Mouse (Mus musculus) ovary, postnatal 14 days (tissue): Measurements from ENCODE around the gene Slc16a5.
"Not testable (repeated sequence)": the region's sequence is repeated elsewhere in the genome, so short reads cannot be mapped to it uniquely, and the experiment has no call there.

Source experiments
- DNase-seq: peaks from one replicate; pipeline ENCODE4 v3.0.0; 2022; ENCODE audit warnings: low spot score

The Slc16a5 gene

DNA sequence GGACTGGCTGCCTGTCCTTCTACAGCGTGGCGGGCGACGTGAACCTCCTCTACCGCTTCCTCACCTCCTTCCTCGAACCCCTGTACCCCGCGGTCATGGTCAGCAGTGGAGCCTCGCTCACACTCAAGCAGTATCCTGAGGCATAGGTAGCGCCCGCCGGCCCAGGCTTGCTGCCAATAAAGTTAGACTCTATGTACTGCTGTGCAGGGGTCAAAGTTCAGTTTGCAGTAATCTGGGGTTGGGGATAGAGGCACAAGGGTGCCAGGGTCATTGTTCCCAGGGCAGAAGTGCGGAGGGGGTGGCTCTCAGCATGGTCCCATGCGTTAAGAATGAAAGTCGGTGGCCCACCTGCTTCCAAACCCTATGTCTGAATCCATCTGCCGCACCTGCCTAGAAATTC, 14.2 kb upstream of the Slc16a5 start:
- no peak for DNase-seq

DNA sequence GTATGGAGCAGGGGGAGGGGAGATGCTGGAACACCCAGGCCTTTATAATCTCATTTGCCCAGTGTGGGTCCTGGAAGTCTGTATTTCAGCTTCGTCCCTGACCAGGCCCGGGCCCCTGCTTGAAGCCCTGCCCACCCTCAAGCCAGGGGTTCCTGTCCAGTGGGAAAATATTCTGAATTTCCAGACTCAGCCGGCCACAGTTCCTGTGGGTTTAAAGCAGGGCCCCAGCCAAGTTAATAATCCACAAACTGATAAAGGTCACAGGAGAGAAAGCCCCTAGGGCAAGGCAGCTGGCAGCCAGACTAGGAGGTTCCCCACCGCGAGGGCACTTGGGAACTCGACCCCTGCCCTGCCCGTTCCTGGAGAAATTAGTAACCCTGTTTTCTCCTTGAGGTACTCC, 13.3 kb upstream of the Slc16a5 start:
- DNase-seq, result no peak

DNA sequence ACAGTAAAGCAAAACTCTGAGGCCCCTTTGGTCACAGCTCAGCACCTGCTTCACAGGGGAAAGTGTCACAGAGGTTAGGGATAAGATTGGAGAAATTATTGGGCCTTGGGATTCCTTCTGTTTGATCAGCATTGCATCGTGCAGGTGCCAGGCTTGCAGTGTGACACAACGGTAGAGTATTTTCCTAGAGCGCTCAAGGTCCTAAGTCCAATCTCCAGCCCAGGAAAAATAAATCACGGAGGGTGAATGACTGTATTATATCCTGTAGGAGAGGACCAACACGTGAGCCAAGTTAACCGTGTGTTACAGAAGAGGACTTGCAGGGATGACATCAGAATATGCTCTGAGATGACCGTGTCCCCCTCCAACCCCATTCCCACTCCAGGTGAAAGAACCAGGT, 12.1 kb upstream of the Slc16a5 start:
- no peak for DNase-seq

DNA sequence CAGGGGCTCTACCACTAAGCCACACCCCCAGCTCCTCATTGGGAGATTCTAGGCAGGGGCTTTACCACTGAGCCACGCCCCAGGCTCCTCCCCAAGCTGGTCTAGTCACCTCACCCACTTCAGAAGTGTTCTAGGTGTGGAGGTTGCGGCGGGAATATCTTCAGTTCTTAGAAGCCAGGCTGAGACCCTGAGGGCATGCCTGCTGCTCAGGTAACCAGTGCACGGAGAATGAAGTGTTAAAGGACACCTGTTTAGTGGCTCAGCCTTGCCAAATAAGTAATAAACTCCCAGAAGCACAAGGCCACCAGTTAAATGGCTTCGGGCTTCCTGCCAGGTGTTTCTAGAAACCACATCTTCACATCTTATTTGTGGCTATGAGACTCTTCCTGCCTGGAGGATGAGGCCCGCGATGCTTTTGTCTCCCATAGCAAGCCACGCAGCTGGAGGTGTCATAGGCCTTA, 10.5 kb upstream of the Slc16a5 start:
- DNase-seq, result no peak

DNA sequence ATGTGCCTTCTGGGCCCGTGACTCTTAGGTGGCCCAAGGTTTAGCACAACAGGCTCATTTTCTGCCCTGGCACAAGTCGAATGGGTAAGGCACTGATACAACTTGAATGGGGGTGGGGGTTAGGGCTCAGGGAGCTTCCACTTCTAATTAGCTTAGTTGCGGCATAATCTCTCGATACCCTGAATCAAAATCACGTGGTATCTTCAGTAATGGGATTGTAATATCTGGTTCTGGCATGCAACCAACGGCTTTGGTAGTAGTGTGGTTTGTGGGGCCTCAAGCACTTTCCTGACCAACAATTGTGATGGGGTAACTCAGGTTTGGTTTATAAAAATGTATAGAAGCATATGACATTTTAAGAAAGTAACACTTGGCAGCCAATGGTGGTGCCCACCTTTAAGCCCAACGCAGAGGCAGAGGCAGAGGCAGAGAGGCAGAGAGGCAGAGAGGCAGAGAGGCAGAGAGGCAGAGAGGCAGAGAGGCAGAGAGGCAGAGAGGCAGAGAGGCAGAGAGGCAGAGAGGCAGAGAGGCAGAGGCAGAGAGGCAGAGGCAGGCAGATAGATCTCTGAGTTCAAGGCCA, 9.9 kb upstream of the Slc16a5 start:
- DNase-seq, result no peak

DNA sequence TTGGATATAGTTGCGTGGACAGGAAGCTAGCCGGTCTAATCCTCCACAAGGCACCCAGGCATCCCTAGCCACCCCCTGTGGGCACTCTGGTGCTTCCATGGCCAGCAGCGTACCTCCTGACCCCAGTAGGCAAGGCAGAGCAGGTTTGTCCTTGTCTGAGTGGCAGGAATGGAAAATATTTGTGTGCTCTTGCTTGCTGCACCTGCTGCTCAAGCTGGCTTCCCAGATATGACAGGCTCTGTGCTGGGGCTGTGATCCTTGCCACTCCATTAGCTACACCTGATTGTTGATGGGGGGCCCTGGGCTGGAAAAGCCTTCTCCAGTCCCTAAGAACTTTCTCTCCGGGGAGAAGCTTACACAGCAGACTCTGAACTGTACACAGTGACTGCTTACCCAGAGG, 9.0 kb upstream of the Slc16a5 start:
- DNase-seq, result no peak

DNA sequence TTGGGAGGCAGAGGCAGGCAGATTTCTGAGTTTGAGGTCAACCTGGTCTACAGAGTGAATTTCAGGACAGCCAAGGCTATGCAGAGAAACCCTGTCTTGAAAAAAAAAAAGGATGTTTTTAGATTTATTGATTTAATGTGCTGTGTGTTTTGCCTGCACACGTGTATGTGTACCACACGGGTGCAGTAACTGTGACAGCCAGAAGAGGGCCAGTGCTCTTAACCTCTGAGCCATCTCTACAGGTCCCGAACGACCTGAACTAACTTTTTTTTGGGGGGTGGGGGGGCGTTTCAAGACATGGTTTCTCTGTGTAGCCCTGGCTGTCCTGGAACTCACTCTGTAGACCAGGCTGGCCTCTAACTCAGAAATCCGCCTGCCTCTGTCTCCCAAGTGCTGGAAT, 7.5 kb upstream of the Slc16a5 start:
- not testable (repeated sequence) for DNase-seq

DNA sequence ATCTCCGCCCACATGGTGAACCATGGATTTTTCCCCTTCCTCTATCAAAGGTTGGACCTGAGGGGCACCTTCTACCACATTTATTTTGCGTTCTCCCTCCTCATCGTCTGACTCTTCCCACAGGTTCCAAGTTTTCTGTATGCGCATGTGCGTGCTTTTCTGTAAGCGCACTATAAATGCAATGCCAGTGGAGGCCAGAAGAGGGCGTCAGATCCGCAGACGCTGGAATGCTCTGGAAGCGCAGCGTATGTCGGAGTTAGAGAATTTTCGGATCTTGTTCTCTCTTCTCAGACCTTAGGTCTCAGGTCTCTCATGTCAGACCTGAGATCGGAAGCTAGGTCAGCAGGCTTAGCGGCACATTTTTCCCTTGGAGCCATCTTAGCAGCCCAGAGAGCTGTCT, 6.7 kb upstream of the Slc16a5 start:
- no peak for DNase-seq

DNA sequence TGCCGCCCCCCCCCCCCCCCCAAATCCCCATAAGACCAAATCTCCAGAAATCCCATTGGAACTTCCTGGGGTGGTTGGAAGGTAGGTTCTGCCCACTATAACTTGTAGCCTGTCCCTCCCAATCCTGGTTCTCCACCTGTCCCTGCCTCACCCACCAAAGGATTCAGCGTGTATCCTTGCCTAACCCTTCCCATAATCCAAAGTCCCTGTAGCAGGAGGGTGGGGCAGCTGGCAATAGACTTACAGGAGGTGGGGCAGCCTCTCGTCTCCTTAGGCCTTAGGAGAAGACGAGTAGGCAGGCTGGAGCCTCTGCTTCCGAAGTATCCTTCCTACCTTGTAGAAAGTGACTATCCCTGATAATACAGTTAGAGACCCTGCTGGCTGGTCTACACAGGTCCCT, 6.1 kb upstream of the Slc16a5 start:
- DNase-seq, result no peak

DNA sequence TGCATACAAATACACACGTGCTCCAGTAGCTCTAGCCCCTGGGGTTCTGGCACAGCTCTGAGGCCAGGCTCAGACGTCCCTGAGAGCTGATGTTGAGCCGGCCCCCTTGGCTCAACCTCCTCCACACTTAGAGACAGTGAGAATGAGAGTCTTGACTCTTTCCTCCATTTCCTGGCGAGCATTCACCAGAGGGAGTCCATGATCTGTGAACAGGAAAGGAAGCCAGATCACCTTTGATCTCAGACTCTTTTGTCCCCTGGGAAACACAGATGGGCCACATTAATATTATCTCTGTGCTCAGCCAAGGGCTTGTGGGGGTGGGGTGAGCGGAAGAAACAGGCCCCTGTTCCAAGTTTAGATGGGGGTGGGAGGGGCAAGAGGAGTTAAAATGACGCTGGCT, 4.9 kb upstream of the Slc16a5 start:
- DNase-seq, result no peak

DNA sequence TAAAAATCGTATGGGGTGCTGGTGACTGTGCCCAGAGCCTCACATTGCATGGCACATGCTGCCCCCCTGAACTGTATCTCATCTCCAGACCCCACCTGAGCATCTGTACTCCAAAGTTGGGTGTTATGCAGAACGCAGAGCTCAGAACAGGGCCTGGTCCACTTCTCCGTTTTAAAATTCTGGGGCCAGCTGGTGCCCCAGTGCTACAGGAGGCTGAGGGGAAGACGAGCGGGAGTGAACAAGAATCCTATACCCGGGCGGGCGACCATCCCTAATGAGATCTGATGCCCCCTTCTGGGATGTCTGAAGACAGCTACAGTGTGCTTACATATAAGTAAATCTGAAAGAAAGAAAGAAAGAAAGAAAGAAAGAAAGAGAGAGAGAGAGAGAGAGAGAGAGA, 1.3 kb upstream of the Slc16a5 start:
- no peak for DNase-seq

DNA sequence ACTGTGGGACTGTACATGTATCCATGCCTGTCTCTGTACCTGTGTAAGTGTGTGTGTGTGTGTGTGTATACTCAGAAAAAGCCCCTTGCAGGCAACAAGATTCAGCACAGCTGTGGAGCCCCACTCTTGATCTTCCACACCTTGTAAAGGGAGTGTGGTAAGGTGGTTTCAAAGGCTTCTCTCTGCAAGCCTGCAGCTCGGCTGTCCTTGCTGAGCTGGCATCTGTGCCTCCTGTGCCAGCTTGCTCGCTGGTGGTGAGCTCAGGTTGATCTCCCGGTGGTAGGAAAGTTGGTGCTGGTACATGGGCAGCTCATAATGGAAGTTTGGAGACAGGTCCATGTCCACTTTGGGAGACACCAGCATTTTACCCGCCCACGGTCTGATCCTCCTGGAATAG, 430 bp upstream of the Slc16a5 start:
- DNase-seq, result no peak

DNA sequence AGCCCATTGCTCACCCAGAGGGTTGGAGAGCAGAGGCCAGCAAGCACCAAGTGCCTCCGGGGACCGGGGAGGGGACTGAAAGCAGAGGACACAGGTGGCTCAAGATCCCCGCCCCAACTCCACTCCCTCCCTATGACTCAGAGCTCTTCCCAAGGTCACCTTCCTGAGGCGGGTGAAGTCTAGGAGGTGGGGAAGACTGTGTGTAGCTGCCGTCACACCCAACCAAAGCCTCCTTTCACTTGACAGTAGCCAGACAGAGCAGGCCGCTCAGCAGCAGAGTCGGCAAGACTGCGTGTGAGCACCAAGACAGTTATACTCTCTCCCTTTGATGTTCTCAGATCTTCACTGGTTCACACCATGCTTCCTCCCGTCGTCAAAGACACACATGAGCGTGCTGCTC, 1.1 kb downstream of the Slc16a5 start:
- DNase-seq, result no peak

DNA sequence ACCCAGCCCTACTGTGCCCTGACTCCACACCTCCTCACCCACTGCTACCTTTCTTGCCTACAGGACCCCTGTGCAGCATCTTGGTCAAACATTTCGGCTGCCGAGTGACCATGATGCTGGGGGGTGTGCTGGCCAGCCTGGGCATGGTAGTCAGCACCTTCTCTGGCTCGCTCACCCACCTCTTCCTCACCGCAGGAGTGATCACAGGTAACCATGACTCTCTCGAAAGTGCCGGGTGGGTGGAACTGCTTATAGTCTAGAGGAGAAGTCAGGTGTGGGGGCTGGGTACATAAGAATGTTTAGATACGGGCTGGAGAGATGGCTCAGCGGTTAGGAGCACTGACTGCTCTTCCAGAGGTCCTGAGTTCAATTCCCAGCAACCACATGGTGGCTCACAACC, 2.6 kb downstream of the Slc16a5 start:
- no peak for DNase-seq

DNA sequence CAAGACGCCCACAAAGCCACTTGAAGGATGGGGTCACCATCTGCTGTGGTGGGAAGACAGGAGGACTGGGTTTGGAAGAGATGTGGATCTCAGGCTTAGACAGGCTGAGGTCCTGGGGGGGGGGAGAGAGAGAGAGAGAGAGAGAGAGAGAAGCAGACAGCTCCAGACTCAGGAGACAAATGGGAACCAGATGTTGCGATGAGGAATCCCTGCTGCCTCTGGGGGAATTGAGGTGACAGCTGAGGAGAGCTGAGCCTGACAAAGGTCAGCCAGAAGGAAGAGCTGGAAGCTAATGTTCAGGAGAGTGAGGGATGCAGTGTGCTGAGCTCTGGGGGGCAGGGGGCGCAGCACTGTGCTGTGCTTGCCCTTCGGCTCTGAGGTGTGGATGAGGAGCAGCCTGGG, 4.9 kb downstream of the Slc16a5 start:
- no peak for DNase-seq

DNA sequence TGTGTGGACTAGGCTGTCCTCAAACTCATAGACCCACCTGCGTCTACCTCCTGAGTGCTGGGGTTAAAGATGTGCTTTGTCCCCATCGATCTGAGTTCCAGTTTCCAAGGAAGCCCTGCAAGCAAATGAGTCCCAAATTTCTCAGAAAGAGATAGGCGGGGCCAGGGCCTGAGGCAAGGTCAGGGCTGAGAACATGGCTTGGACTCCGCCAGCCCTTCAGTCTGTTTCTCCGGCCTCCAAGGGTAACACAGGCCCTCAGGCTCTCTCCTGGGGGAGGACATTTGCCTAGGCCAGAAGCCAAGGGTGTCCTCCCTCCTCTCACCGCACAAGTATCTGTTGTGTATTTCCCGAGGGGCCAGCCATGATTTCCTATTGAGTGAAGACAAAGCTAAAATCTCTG, 9.9 kb downstream of the Slc16a5 start:
- DNase-seq, result no peak

DNA sequence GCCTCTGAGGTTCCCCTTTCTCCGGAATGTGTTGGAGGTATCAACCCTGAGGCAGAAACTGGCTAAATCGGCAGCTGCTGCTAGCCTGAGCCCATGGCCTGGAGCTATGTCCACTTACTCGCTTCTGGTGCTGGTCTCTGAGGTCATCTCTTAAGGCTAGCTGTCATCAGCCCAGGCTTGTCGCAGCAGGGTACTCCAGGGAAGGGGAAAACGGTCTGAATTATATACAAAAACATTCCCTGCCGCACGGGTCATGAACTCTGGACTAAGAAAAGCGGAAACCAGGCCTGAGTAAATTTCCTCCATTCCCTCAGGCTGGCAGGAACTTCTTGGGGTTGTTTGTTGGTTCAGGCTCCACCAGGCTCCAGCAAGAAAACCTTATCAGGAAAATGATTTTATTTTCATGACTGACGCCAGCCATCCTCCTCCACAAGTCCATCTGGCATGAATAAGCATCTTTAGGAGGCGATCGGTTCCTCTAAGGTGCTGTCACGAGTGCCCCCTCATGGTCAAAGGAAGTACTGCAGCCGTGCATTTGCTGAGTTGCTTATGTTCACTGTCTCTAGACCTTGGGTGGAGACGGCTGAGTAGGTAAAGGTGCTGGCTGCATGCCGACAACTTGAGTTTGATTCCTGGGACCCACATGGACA, 11.5 kb downstream of the Slc16a5 start:
- DNase-seq, result peak; percentile 95

DNA sequence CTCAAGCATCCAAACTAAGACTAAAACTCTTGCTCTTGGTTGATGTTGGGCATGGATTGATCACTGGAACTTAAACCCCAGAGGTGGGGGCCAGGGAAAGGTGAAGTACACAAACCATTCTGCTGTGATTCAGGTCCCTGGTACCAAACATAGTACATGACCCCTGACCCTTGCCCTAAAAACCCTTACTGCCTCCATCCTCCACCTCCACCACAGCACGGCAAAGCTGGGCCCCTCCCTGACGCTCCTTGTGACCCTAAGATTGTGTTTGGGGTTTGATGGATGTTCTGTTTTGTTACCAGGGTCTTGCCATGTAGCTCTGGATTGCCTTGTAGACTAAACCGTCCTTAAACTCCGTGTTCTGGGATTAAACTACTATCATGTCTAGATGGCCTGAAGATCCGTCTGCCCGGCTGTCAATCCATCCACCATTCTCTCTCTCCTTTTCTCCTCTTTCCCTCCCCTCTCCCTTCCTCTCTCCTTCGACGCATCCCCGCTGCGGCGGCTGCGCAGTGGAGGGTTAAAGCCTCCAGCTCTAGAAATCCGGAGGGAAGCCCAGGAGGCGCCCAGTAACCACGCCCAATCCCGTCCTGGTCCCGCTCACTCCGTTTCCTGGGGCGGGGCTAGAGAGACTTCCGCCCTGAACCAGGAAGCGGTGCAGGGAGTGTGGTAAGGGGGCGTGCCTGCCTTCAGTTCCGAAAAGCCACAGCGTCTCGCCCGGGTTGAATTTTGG, 12.9 kb downstream of the Slc16a5 start, which contains the start of gene Armc7:
Gene Armc7, plus strand, starts transcription at position 643 of the 733 bp plus-strand sequence.
- peak; percentile 95 for DNase-seq

DNA sequence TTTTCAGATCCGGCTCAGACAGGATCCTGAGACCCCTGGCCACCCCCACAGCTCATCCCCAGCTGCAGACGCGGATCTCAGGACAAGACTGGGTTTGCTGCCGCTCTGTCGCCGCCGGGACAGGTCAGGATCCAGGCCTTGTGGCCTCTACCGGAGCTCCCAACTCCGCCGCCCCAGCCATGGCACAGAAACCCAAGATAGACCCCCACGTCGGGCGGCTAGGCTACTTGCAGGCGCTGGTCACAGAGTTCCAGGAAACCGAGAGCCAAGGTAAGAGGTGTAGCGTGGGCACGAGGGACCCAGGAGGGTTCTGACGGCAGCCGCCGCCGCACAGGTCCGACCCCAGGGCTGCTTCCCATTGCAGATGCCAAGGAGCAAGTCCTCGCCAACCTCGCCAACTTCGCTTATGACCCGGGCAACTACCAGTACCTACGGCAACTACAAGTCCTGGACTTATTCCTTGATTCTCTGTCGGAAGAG, 13.5 kb downstream of the Slc16a5 start:
- DNase-seq, result no peak

DNA sequence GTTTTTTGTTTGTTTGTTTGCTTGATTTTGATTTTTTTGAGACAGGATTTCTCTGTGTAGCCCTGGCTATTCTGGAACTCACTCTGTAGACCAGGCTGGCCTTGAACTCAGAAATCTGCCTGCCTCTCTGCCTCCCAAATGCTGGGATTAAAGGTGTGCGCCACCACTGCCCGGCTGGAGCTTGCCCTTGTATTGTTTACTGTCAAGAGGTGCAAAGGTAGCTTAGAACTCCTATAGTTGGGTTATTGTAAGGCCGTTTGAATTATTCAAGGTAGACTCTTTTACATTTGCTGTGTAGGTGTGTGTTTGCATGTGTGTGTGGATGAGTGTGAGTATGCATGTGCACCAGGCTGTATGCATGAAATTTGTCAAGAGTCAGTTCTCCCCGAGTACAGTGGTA, 14.4 kb downstream of the Slc16a5 start:
- not testable (repeated sequence) for DNase-seq

DNA sequence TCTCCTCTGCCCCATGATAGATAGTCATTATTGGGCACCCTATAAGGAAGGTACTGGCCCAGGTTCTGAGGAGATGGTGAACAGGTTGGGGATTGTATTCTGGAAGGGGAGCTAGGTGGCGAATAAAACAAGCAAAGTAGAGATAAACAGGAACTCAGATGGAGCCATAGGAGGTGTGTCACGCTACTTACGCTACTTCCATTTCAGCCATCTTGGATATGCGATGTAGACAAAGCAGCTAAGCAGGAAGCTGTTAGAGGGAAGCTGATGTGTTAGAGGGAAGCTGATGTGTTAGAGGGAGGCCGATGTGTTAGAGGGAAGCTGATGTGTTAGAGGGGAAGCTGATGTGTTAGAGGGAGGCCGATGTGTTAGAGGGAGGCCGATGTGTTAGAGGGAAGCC, 15.1 kb downstream of the Slc16a5 start:
- DNase-seq, result not testable (repeated sequence)

DNA sequence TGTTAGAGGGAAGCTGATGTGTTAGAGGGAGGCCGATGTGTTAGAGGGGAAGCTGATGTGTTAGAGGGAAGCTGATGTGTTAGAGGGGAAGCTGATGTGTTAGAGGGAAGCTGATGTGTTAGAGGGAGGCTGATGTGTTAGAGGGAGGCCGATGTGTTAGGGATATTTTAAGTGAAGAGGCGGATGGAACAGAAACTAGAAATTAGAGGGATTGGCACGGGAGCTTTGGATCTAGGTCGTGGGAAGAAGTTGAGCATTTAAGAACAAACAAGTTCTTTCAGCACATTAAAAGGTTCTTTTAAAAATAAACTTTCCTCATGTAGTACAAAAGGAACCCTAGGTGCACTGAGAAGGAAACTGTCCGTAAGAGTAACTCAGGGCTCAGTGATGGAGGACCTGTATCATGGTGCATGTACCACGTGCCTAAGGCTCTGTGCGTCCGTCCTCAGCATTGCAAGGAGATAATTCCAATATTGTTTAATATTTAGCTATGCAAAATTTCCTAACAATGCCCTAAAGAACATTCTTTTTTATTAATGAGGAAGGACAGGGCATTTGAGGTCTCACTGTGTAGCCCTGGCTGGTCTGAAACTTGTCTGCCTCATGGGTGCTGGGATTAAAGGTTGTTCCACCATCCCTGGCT, 16.1 kb downstream of the Slc16a5 start:
- no peak for DNase-seq
